Mouse (Mus musculus) forebrain, embryonic 16.5 days (tissue): Measurements from ENCODE around the gene Ctrc. TPM values are rescaled to one million over a fixed set of nuclear protein-coding genes. Genes with fewer than 3 reads are reported as not detected.

Experiments used
- ATAC-seq: fragments of 200-750 bp; cut with Nextera tagmentation; 2 replicates; pipeline ENCODE4 v1.8.0; 2017; ENCODE audit warnings: mild to moderate bottlenecking, moderate library complexity
- H3K27ac ChIP-seq: fragments of 300-500 bp; sonication (generic); 2 replicates; pipeline ENCODE4 v1.5.1; 2014; ENCODE audit warnings: low read length, control low read depth
- H3K27me3 ChIP-seq: fragments of 300-500 bp; sonication (generic); replicated peaks from 2 replicates; pipeline ENCODE4 v1.6.1; 2014; ENCODE audit warnings: low read length; ENCODE audit not compliant: control insufficient read depth, insufficient read depth
- H3K36me3 ChIP-seq: fragments of 300-500 bp; sonication (generic); 2 replicates; pipeline ENCODE4 v1.6.1; 2014; ENCODE audit not compliant: control insufficient read depth, insufficient read depth
- H3K4me1 ChIP-seq: fragments of 300-500 bp; sonication (generic); replicated peaks from 2 replicates; pipeline ENCODE4 v1.6.1; 2014; ENCODE audit warnings: low read length; ENCODE audit not compliant: control insufficient read depth, insufficient read depth
- H3K4me2 ChIP-seq: fragments of 300-500 bp; sonication (generic); 2 replicates; pipeline ENCODE4 v1.6.1; 2014; ENCODE audit warnings: mild to moderate bottlenecking, low read length, control low read depth
- H3K4me3 ChIP-seq: fragments of 300-500 bp; sonication (generic); replicated peaks from 2 replicates; pipeline ENCODE4 v1.5.1; 2014; ENCODE audit warnings: mild to moderate bottlenecking, low read length, control low read depth
- H3K9ac ChIP-seq: fragments of 300-500 bp; sonication (generic); replicated peaks from 2 replicates; pipeline ENCODE4 v1.6.1; 2014; ENCODE audit warnings: low read depth, low read length, control low read depth
- H3K9me3 ChIP-seq: fragments of 300-500 bp; sonication (generic); 2 replicates; pipeline ENCODE4 v1.6.1; 2016; ENCODE audit warnings: low read length; ENCODE audit not compliant: control insufficient read depth
- WGBS: fragments of 180-500 bp; shearing (Covaris S2); extraction: QIAGEN DNeasy Blood & Tissue Kit; methylation state at CpG from one replicate; pipeline ENCODE4 v1.1.7; 2014; 5-methylcytosine and 5-hydroxymethylcytosine counted together
- polyA plus RNA-seq: library from polyadenylated mRNA; unstranded; fragments of >200 nt; fragmentation: Nextera tagmentation; extraction: Ambion mirVana; gene quantifications from 2 replicates; pipeline ENCODE4 v1.2.1, GENCODE M21; 2015

The Ctrc gene
- polyA plus RNA-seq, 1 experiment from 2014 or later: not detected

DNA sequence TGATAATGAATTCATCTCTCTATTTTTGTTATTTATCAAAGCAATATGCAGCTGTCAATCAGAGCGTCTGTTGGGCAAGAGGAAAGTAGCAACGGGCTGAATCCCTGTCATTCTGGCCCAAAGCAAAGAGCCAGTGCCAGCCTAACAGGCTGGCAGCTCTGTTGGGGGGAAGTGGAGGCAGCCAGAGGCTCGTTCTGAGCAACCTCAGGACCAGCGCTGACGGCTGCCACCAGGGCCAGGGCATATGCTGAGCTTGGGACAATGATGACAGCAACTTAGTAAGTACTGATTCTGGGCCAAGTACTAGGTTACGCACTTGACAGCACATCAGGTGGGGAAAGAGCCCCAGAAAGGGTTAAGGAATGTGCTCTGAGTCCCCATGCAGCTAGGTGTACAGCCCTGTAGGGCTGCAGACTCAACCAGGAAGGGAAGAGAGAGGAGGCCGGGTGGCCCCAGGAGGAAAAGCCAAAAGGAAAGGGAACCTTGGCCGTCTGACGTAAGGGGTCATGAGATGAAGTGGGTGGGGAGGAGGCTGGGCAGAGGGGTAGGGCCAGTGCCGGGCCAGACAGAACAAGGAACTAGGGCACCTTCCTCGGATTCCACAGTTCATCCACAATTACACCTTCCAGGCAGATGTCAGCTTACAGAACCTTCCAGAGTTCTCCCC, 24.6 kb upstream of the Ctrc start:
- Histone ChIP-seq H3K4me1 (peaks cover 64% of the 10 kb centered on the region), H3K9me3 (no peaks in the 10 kb centered on the region), H3K4me2 (0 out of 2 replicates have a peak overlapping the region, but pooled peaks have one; percentile 7), H3K9ac (no peak overlapping the region), H3K4me3 (no peak overlapping the region), H3K27me3 (no peaks in the 10 kb centered on the region), H3K36me3 (no peaks in the 10 kb centered on the region), H3K27ac (peak overlapping the region; percentile 39; the same call in 1 of the 2 replicates)
- no peak for ATAC-seq
- 57% methylated on average over 11 of the region's 11 CpGs for WGBS

DNA sequence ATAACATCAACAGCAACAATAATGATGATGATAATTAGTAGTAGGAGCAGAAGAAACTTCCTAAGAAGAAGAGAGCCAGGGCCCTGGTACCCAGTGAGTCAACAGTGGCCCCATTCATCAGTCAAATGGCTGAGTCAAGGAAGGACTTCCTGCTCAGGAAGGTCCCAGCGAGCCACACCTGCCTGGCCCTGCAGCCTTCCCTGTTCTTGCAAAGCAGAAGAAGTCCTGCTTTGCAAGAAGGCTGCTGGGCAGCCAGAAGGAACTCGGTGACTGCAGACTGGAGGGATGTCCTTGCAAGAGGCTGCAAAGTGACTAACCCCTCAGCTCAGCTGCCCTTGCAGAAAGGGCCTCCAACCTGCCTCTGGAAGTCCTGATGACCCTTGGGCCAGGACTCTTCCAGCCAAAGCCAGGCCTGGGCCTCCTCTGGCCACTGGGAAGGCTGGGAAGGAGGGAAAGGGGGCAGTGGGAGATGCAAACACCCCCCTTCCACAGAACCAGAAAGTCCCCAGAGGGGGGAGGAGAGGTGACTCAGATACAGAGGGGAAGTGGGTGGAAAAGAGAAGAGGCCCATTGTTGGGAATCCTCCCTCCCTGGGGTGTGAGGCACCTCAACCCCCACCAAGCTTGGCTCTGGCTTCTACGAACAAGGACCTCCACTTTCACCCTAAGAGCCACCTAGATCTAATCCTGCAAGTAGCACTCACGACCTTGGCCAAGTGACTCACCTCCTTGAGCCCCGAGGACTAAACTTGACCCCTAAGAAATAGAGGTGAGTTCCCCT, 23.5 kb upstream of the Ctrc start:
- Histone ChIP-seq H3K27ac (no peak overlapping the region), H3K9ac (no peak overlapping the region), H3K36me3 (no peaks in the 10 kb centered on the region), H3K4me2 (no peak overlapping the region), H3K4me3 (no peak overlapping the region), H3K9me3 (no peaks in the 10 kb centered on the region), H3K4me1 (peaks cover 56% of the 10 kb centered on the region), H3K27me3 (no peaks in the 10 kb centered on the region)
- WGBS: 78% methylated on average over 5 of the region's 5 CpGs
- no peak for ATAC-seq

DNA sequence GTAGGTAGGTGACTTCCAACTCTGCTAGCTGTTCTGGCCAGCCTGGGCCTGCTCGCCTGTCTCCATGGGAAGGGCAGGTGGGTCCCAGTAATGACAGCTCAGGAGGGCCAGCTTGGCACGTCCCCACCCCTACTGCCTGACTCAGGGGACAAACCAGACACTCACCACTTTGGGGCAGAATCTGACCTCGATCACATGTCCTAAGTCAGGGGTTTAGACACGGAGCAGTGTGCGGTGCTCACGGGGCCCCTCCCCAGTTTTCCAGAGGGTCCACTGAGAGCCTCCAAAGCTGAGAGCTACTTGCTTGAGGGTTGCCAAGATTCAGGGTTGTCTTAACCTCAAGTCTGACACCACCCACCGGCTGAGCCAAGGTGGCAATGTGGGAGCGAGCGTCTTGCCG, 21.9 kb upstream of the Ctrc start:
- Histone ChIP-seq H3K36me3 (no peaks in the 10 kb centered on the region), H3K9me3 (no peaks in the 10 kb centered on the region), H3K9ac (no peak overlapping the region), H3K27me3 (no peaks in the 10 kb centered on the region), H3K4me1 (peaks cover 43% of the 10 kb centered on the region), H3K4me3 (no peak overlapping the region), H3K4me2 (no peak overlapping the region), H3K27ac (no peak overlapping the region)
- no peak for ATAC-seq
- 55% methylated on average over 10 of the region's 10 CpGs for WGBS

- Histone ChIP-seq H3K27me3 (no peaks in the 10 kb centered on the region), H3K4me1 (peaks cover 39% of the 10 kb centered on the region), H3K4me3 (no peak overlapping the region), H3K9me3 (no peaks in the 10 kb centered on the region), H3K27ac (peak overlapping the region; percentile 62), H3K9ac (0 out of 2 replicates have a peak overlapping the region, but pooled peaks have one; percentile 2), H3K4me2 (peak overlapping the region; percentile 10; the same call in 1 of the 2 replicates), H3K36me3 (no peaks in the 10 kb centered on the region)
- WGBS: 4% methylated on average over 4 of the region's 4 CpGs
- ATAC-seq: peak; percentile 52
Observed at GRCm38 (mm10) chr4:141867498-141867897, 21.3 kb upstream of the Ctrc start.

DNA sequence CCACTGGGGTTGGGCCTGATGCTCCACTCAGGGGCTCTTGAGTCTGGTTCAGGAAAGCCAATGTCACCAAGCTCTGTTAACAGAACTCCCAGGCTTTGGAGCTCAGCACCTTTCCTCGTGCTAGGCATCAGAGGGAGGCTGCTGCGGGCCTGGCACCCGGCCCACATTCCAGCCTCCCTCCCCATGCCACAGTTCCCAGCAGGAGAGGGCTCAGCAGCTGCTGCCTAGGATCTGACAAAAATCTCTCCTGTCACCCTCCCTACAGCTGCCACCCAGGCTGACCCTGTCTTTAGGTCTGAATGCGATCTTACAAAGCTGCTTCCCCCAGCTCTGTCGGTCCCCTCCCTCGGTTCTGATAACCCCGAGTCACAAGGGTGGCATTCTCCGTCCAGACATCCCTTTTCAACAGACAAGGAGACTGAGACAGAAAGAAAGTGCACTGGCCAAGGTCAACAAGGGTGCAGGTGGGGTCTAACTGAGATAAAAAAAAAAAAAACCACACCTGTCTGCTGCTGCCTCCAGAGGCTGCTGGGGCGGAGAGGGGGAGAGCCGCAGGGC, 20.9 kb upstream of the Ctrc start:
- Histone ChIP-seq H3K27ac (peak overlapping the region; percentile 62), H3K36me3 (no peaks in the 10 kb centered on the region), H3K9me3 (no peaks in the 10 kb centered on the region), H3K4me3 (no peak overlapping the region), H3K27me3 (no peaks in the 10 kb centered on the region), H3K4me1 (peaks cover 35% of the 10 kb centered on the region), H3K9ac (peak overlapping the region; percentile 2; the same call in 1 of the 2 replicates), H3K4me2 (peak overlapping the region; percentile 10; the same call in 1 of the 2 replicates)
- ATAC-seq: peak; percentile 64
- WGBS: 13% methylated on average over 10 of the region's 10 CpGs

- H3K36me3 ChIP-seq: no peaks in the 10 kb centered on the region
- no peaks in the 10 kb centered on the region for H3K27me3 ChIP-seq
- H3K9me3 ChIP-seq: no peaks in the 10 kb centered on the region
- no peak for ATAC-seq
- no peak overlapping the region for H3K27ac ChIP-seq
- no peak overlapping the region for H3K9ac ChIP-seq
- no peak overlapping the region for H3K4me2 ChIP-seq
- peaks cover 21% of the 10 kb centered on the region for H3K4me1 ChIP-seq
- H3K4me3 ChIP-seq: no peak overlapping the region
- 88% methylated on average over 5 of the region's 5 CpGs for WGBS
Observed at GRCm38 (mm10) chr4:141865600-141865999, 19.4 kb upstream of the Ctrc start.

DNA sequence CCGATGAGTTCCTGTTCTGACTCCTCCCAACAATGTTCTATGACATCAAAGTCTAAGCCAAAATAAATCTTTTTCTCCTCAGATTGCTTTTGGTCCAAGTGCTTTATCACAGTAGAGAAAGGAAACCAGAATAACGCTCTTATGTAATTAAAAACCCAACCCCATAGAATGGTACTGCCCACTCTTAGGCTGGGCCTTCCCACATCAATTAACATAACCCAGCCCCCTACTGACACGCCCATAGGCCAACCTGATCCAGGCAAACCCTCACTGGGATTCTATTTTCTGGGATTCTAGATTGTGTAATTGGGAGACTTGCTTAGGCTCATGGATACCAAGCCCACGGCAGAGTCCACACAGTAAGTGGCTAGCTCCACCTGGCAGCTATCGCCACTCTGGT, 18.8 kb upstream of the Ctrc start:
- no peak overlapping the region for H3K4me3 ChIP-seq
- H3K9ac ChIP-seq: no peak overlapping the region
- 92% methylated on average over 5 of the region's 5 CpGs for WGBS
- peaks cover 18% of the 10 kb centered on the region for H3K4me1 ChIP-seq
- H3K4me2 ChIP-seq: no peak overlapping the region
- no peaks in the 10 kb centered on the region for H3K27me3 ChIP-seq
- ATAC-seq: no peak
- no peaks in the 10 kb centered on the region for H3K9me3 ChIP-seq
- no peaks in the 10 kb centered on the region for H3K36me3 ChIP-seq
- H3K27ac ChIP-seq: no peak overlapping the region

DNA sequence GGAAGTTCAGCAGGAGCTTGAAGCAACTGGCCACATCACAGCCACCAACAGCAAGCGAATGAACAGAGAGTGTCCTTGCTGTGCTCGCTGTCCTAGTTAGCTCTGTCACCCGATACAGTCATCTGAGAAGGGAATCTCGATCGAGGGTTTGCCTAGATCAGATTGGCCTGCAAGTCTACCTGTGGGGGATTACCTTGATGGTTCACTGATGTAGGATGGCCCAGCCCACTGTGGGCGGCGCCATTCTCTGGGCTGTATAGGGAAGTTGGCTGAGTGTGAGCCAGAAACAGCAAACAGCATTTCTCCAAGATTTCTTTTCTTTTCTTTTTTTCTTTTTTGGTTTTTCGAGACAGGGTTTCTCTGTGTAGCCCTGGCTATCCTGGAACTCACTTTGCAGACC, 18.3 kb upstream of the Ctrc start:
- Histone ChIP-seq H3K36me3 (no peaks in the 10 kb centered on the region), H3K4me3 (no peak overlapping the region), H3K4me2 (no peak overlapping the region), H3K27me3 (no peaks in the 10 kb centered on the region), H3K9ac (no peak overlapping the region), H3K4me1 (peaks cover 18% of the 10 kb centered on the region), H3K27ac (no peak overlapping the region), H3K9me3 (no peaks in the 10 kb centered on the region)
- no peak for ATAC-seq
- WGBS: 96% methylated on average over 8 of the region's 8 CpGs

DNA sequence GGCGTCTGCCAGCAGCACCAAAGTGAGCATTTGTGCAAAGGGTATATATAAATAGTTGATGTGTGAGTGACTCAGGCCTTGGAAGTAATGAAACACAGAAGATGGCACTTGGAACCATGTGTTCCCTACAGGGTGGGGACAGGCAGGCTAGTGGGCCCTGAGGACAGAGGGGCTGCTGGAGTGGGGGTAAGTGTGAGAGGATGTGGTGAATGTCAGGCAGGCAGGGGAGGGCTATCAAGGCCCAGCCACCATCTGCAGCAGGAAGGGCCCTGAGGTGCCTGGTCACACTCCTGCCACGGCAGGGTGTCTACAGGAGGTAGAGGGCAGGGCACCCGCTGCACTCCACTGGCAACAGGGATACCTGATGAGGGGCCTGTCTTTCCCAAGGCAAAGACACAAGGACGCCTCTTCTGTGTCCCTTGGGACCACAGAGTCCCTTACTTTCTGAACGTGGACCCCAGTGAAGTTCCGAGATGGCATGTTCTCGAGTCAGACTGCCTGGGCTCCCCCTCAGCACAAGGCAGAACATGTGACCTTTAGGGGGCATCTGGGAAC, 17.6 kb upstream of the Ctrc start:
- ATAC-seq: no peak
- Histone ChIP-seq H3K27ac (no peak overlapping the region), H3K4me3 (no peak overlapping the region), H3K9me3 (no peaks in the 10 kb centered on the region), H3K27me3 (no peaks in the 10 kb centered on the region), H3K36me3 (no peaks in the 10 kb centered on the region), H3K9ac (no peak overlapping the region), H3K4me2 (no peak overlapping the region), H3K4me1 (peaks cover 18% of the 10 kb centered on the region)
- WGBS: 92% methylated on average over 7 of the region's 7 CpGs
